Comparison of ENCODE assay signal across 1 mouse cellular context in the genomic region with DNA sequence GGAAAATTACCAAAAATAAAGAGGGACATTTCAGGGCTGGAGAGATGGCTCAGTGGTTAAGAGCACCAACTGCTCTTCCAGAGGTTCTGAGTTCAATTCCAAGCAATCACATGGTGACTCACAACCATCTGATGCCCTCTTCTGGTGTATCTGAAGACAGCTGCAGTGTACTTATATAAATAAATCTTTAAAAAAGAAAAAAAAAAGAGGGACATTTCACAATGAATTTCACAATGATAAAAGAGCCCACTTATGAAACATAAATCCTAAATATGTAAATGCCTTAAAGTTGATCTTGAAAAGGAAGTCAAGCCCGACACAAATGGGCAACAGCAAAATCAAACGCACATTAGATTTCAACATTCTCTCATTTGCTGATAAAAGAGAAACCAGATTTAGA.
TF ChIP-seq lines count a peak whose summit lies in the region.

No protein-coding gene starts in this region.

TF ChIP-seq in CH12.LX, 34 proteins besides CTCF, POLR2A, EP300 and RAD21 (continued from another document):
- TF ChIP-seq PAX5 (IDR thresholded peaks at IDR 0.05; ENCODE audit: low read length): no peak
- no peak for TF ChIP-seq RCOR1 (conservative IDR thresholded peaks at IDR 0.05; ENCODE audit: low read depth, low read length)
- TF ChIP-seq MAZ (IDR thresholded peaks at IDR 0.05; ENCODE audit: low read depth, low read length): no peak
- no peak for TF ChIP-seq TBP (conservative IDR thresholded peaks at IDR 0.05; ENCODE audit: low read depth, low read length)
- no peak for TF ChIP-seq KAT2A (IDR thresholded peaks at IDR 0.05; ENCODE audit: insufficient replicate concordance, low read length)
- TF ChIP-seq MYC (IDR thresholded peaks at IDR 0.05; ENCODE audit: low read depth, low read length): 0 out of 2 replicates have a peak, but pooled peaks have one; percentile 43
- TF ChIP-seq ZNF384 (IDR thresholded peaks at IDR 0.05; ENCODE audit: low read depth, low read length): peak; percentile 65
- no peak for TF ChIP-seq CHD2 (IDR thresholded peaks at IDR 0.05; ENCODE audit: low read length)
